Mouse (Mus musculus) embryonic facial prominence, embryonic 14.5 days (tissue): Measurements from ENCODE around the gene Gm42957. TPM values are rescaled to one million over a fixed set of nuclear protein-coding genes. Genes with fewer than 3 reads are reported as not detected.
A peak's percentile ranks its signal among the peaks of the same experiment; 100 is the strongest.

Experiments used
- ATAC-seq: fragments of 200-750 bp; cut with Nextera tagmentation; 2 replicates; pipeline ENCODE4 v1.8.0; 2017; ENCODE audit warnings: low read depth, moderate number of reproducible peaks, moderate TSS enrichment
- DNase-seq: peaks from one replicate; pipeline ENCODE4 v3.0.0-alpha.2; 2015; ENCODE audit warnings: low spot score
- H3K27ac ChIP-seq: fragments of 300-500 bp; sonication (generic); replicated peaks from 2 replicates; pipeline ENCODE4 v1.5.1; 2014; ENCODE audit warnings: low read depth, mild to moderate bottlenecking, low read length, moderate library complexity
- H3K27me3 ChIP-seq: fragments of 300-500 bp; sonication (generic); replicated peaks from 2 replicates; pipeline ENCODE4 v1.6.1; 2014; ENCODE audit warnings: low read length; ENCODE audit not compliant: control insufficient read depth, insufficient read depth
- H3K36me3 ChIP-seq: fragments of 300-500 bp; sonication (generic); 2 replicates; pipeline ENCODE4 v1.6.1; 2014; ENCODE audit warnings: low read length, mixed read lengths; ENCODE audit not compliant: control insufficient read depth, insufficient read depth
- H3K4me1 ChIP-seq: fragments of 300-500 bp; sonication (generic); 2 replicates; pipeline ENCODE4 v1.6.1; 2014; ENCODE audit warnings: antibody characterized with exemption, low read length; ENCODE audit not compliant: control insufficient read depth, insufficient read depth
- H3K4me2 ChIP-seq: fragments of 300-500 bp; sonication (generic); 2 replicates; pipeline ENCODE4 v1.6.1; 2014; ENCODE audit warnings: low read depth, mild to moderate bottlenecking, low read length, moderate library complexity, mixed read lengths
- H3K4me3 ChIP-seq: fragments of 300-500 bp; sonication (generic); 2 replicates; pipeline ENCODE4 v1.5.1; 2014; ENCODE audit warnings: low read depth, mild to moderate bottlenecking, low read length
- H3K9ac ChIP-seq: fragments of 300-500 bp; sonication (generic); 2 replicates; pipeline ENCODE4 v1.6.1; 2014; ENCODE audit warnings: low read depth, mild to moderate bottlenecking, low read length, moderate library complexity, mixed read lengths
- H3K9me3 ChIP-seq: fragments of 300-500 bp; sonication (generic); 2 replicates; pipeline ENCODE4 v1.6.1; 2016; ENCODE audit warnings: low read length; ENCODE audit not compliant: control insufficient read depth
- WGBS: fragments of 180-500 bp; shearing (Covaris S2); extraction: QIAGEN DNeasy Blood & Tissue Kit; methylation state at CpG from one replicate; pipeline ENCODE4 v1.1.7; 2014; 5-methylcytosine and 5-hydroxymethylcytosine counted together
- polyA plus RNA-seq: library from polyadenylated mRNA; unstranded; fragments of >200 nt; fragmentation: Nextera tagmentation; extraction: Ambion mirVana; gene quantifications from 2 replicates; pipeline ENCODE4 v1.2.1, GENCODE M21; 2014

Gene Gm42957
- polyA plus RNA-seq, 1 experiment from 2014 or later, result 0.33 TPM

DNA sequence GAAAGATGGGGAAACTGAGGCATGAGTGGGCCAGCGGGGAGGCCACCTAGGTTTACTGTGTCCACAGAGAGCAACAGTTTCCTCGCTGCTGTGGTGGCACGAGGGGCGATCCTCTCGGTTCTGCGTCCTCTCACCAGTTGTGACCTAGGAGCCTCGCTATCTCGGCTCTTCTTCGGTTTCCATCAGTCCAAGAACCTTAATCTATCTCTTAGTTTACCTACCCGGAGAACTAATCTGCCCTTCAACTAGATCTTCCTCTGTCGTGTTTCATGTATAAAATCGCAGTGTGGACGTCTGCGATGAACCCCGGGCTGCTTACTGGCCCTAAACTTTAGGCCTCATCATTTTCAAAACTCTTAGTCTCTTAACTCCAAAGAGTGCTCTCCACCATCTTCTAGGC lies 632 bp downstream of the Gm42957 start:
- H3K27me3 ChIP-seq, result no peaks in the 10 kb centered on the region
- no peaks in the 10 kb centered on the region for H3K9me3 ChIP-seq
- H3K4me2 ChIP-seq, result peak overlapping the region; percentile 81
- H3K4me3 ChIP-seq, result peak overlapping the region; percentile 96
- H3K36me3 ChIP-seq, result peaks cover 60% of the 10 kb centered on the region
- DNase-seq, result no peak
- peak overlapping the region; percentile 86 for H3K27ac ChIP-seq
- H3K9ac ChIP-seq, result peak overlapping the region; percentile 98
- ATAC-seq, result no peak
- WGBS, result 13% methylated on average over 13 of the region's 15 CpGs
- H3K4me1 ChIP-seq, result peaks cover 9% of the 10 kb centered on the region

DNA sequence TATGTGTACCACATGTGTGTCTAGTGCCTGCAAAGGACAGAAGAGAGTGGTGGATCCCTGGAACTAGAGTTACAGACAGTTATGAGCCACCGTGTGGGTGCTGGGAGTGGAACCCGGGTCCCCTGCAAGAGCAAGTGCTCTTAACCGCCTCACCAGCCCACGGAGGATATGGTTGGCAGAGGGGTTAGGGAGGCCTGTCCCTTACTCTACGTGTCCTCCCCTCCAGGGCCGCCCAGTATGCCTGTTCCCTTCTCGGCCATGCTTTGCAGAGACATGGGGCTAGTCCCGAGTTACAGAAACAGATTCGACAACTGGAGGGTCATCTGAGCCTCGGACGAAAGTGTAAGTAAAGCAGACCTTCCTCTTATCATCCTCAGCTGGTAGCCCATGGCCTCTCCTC lies 1.2 kb downstream of the Gm42957 start:
- H3K27ac ChIP-seq, result no peak overlapping the region; the same call in 1 of the 2 replicates
- peaks cover 60% of the 10 kb centered on the region for H3K36me3 ChIP-seq
- ATAC-seq (no peak), DNase-seq (no peak)
- H3K4me1 ChIP-seq, result peaks cover 7% of the 10 kb centered on the region
- H3K27me3 ChIP-seq, result no peaks in the 10 kb centered on the region
- peak overlapping the region; percentile 98 for H3K9ac ChIP-seq
- WGBS, result 65% methylated on average over 11 of the region's 11 CpGs
- peak overlapping the region; percentile 96 for H3K4me3 ChIP-seq
- H3K9me3 ChIP-seq, result no peaks in the 10 kb centered on the region
- H3K4me2 ChIP-seq, result peak overlapping the region; percentile 81

DNA sequence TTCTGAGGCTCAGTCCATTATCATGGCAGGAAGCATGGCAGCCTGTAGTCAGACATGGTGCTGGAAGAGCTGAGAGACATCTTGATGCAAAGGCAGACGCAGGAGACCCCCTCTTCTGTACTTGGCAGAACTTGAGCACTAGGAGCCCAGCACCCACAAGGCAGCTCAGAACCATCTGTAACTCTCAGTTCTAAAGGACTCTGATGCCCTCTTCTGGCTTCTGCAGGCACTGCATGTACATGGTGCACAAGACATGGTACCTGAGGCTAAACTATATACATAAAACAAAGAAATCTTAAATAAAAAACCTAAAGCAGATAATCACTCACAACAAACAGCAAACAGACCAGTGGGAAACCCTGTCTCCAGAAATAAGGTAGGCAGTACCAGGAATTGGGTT lies 3.9 kb downstream of the Gm42957 start:
- no peak overlapping the region for H3K4me2 ChIP-seq
- DNase-seq (peak; percentile 36), ATAC-seq (no peak)
- no peaks in the 10 kb centered on the region for H3K27me3 ChIP-seq
- no peak overlapping the region for H3K9ac ChIP-seq
- no peak overlapping the region for H3K4me3 ChIP-seq
- no peak overlapping the region for H3K27ac ChIP-seq
- WGBS, result 73% methylated on average over 1 of the region's 1 CpGs
- H3K9me3 ChIP-seq, result no peaks in the 10 kb centered on the region
- H3K4me1 ChIP-seq, result peaks cover 7% of the 10 kb centered on the region
- H3K36me3 ChIP-seq, result peaks cover 62% of the 10 kb centered on the region

DNA sequence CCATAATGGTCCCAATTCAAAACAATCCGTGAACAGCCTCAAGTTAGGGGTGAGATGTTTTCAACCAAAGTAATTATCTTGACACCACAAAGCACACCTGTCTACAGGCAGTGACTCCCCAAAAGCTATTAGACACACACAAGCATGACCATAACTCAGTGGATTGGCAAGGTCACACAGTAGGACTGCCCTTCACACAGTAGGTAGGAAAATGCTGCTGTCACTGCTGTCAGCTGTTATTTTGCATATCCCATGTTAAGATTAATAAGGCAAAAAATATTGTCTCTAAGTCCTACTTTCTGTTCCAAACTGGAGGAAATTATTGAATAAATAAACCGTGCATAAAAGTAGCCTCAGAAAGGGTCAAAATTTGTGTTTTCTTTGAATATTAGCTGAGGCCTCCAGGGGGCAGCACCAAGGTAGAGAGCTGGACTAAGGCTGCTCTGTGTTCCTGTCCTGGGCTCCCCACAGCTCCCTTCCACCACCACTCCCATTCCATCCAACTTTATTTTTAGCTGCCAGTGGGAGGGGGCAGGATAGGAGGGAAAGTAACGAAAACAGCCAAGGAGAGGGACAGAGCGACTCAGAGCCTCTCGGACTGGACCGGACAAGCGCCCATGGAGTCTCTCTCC lies 9.9 kb downstream of the Gm42957 start, which contains the start of gene Itga10:
Itga10 (plus strand) TSS at position 567 of the 632 bp plus-strand sequence.
- Histone ChIP-seq H3K9ac (no peak within 1 kb of the TSS), H3K27ac (peak within 1 kb of the TSS; percentile 67), H3K4me3 (peak within 1 kb of the TSS; percentile 18), H3K4me2 (peak within 1 kb of the TSS; percentile 20; the same call in 1 of the 2 replicates), H3K4me1 (no peaks in the 10 kb centered on the region), H3K27me3 (no peaks in the 10 kb centered on the region), H3K36me3 (peaks cover 43% of the 10 kb centered on the region), H3K9me3 (no peaks in the 10 kb centered on the region)
- DNase-seq, result peak; percentile 67
- peak; percentile 75; the same call in 1 of the 2 replicates for ATAC-seq
- 55% methylated on average over 7 of the region's 7 CpGs for WGBS

DNA sequence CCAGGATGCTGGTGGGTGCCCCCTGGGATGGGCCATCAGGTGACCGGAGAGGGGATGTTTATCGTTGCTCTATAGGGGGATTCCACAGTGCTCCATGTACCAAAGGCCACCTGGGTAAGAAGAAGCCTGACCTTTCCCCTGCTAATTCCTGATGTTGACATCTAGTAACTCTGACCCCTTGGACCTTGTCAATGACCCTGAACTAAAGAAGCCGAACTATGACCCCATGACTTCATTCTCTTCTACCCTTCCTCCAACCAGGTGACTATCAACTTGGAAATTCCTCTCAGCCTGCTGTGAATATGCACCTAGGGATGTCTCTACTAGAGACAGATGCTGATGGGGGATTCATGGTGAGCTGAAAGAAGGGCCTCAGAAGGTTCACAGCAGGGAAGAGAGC lies 12.1 kb downstream of the Gm42957 start:
- H3K27ac ChIP-seq, result no peak overlapping the region
- H3K4me1 ChIP-seq, result no peaks in the 10 kb centered on the region
- 81% methylated on average over 3 of the region's 3 CpGs for WGBS
- H3K4me2 ChIP-seq, result no peak overlapping the region
- H3K27me3 ChIP-seq, result no peaks in the 10 kb centered on the region
- DNase-seq (no peak), ATAC-seq (no peak)
- H3K36me3 ChIP-seq, result peaks cover 23% of the 10 kb centered on the region
- no peak overlapping the region for H3K9ac ChIP-seq
- H3K4me3 ChIP-seq, result no peak overlapping the region
- H3K9me3 ChIP-seq, result no peaks in the 10 kb centered on the region

DNA sequence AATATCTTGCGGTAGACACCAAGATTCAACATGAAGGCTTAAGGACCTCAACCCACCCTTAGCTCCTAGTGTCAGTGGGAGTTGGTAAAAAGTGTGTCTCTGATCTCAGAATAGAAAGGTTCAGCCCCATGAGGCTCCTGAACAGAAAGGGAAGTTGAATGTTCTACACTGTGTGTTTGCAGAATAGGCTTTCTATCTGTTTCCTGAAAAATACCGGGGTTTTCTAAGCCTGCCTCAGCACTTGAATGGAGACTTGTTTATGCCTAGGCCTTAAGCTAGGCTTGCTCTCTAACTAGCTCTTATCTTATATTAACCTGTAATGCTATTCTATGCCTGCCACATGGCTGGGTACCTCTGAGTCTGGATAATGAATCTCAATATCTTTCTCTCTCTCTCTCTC lies 25.6 kb downstream of the Gm42957 start:
- Histone ChIP-seq H3K9ac (no peak overlapping the region), H3K4me1 (0 out of 2 replicates have a peak, but pooled peaks cover 9% of the 10 kb centered on the region), H3K4me2 (no peak overlapping the region), H3K27ac (no peak overlapping the region), H3K36me3 (peaks cover 16% of the 10 kb centered on the region; the same call in 1 of the 2 replicates), H3K4me3 (no peak overlapping the region), H3K9me3 (no peaks in the 10 kb centered on the region), H3K27me3 (no peaks in the 10 kb centered on the region)
- DNase-seq (no peak), ATAC-seq (no peak)
- 89% methylated on average over 2 of the region's 2 CpGs for WGBS

DNA sequence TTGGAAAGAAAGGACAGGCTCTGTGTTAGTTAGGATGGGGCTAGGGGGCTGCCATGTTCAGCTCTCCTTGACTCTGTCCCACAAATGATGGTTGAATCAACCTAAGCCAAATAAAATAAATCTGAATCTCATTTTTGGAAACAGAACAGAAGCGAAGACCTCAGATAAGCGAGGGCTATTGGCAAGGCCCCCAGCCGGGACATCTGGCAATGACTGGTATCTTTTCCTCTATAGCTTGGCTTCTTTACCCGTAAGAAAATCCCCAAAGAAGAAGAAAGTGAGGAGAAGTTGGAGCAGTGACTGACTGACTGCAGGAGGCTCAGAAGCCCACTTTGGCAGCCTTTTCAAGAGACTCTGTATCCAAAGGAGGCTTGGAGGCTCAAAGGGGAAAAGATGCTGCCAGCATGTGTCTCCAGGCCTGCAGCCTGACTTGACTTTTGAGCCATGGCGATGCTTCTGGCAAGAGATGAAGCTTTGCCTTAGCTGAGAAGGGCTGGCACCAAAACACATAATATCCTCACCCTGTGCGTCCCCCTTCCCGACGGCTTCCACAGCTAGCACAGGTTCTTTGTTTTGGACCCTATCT lies 27.6 kb downstream of the Gm42957 start:
- DNase-seq (peak; percentile 47), ATAC-seq (no peak)
- Histone ChIP-seq H3K9ac (no peak overlapping the region), H3K27ac (peak overlapping the region; percentile 87), H3K4me1 (0 out of 2 replicates have a peak, but pooled peaks cover 9% of the 10 kb centered on the region), H3K9me3 (no peaks in the 10 kb centered on the region), H3K36me3 (no peaks in the 10 kb centered on the region), H3K4me2 (peak overlapping the region; percentile 54), H3K27me3 (no peaks in the 10 kb centered on the region), H3K4me3 (peak overlapping the region; percentile 18; the same call in 1 of the 2 replicates)
- 31% methylated on average over 8 of the region's 8 CpGs for WGBS

DNA sequence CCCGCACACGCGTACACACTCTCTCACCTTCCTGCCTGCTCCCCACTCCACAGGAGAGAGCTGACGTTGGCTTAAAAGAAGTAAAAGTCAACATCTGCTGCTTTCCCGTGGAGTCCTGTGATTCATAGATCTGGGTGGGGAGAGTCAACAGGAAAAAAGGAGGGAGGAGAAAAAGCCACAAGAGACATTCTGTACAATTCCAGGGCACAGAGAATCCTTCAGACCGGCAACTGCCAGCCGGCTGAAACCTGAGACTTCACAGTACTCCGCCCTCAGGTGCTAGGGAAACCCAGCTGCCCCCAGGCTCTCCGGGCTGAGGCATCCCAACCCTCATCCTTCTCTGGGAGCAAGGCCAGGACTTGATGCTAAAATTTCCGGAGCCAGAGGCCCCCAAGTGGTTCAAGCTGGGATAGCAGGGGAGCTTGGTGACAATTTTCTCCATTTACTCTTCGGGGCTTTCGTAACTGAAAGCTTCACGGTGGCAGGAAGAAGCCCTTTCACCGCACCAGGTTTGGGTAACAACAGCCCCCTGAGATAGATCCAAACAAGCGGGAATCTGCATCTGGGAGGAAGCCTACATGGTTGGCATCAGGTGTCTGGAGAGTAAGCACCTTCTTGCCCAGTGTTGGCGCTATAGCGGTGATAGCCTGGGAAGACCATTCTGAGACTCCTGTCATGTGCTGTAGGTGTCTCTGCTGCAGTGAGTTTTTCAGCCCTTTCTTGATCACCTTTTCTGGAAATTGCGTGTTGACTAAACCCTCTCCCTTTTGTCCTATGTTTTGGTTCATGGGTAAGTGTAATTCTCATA lies 28.4 kb downstream of the Gm42957 start:
- Histone ChIP-seq H3K27me3 (no peaks in the 10 kb centered on the region), H3K9me3 (no peaks in the 10 kb centered on the region), H3K4me2 (peak overlapping the region; percentile 54), H3K27ac (peak overlapping the region; percentile 87), H3K4me3 (peak overlapping the region; percentile 18), H3K36me3 (no peaks in the 10 kb centered on the region), H3K4me1 (0 out of 2 replicates have a peak, but pooled peaks cover 9% of the 10 kb centered on the region), H3K9ac (peak overlapping the region; percentile 36; the same call in 1 of the 2 replicates)
- peak; percentile 95 for ATAC-seq
- WGBS, result 8% methylated on average over 16 of the region's 18 CpGs
- DNase-seq, result peak; percentile 96
